Mouse (Mus musculus): ENCODE results near the gene Hoxd12. TPM values are rescaled to one million over a fixed set of nuclear protein-coding genes. Genes with fewer than 3 reads are reported as not detected.

Hoxd12 gene
- total RNA-seq, 2 experiments from 2014 or later: not detected

GRCm38 (mm10) chr2:74692808-74693431 lies 18.1 kb downstream of the Hoxd12 start:
- ATAC-seq (replicated peaks; ENCODE audit: low FRiP score, poor library complexity, severe bottlenecking): no peak

GRCm38 (mm10) chr2:74693432-74693827 lies 18.6 kb downstream of the Hoxd12 start:
- ATAC-seq (replicated peaks; ENCODE audit: low FRiP score, poor library complexity, severe bottlenecking): no peak

DNA sequence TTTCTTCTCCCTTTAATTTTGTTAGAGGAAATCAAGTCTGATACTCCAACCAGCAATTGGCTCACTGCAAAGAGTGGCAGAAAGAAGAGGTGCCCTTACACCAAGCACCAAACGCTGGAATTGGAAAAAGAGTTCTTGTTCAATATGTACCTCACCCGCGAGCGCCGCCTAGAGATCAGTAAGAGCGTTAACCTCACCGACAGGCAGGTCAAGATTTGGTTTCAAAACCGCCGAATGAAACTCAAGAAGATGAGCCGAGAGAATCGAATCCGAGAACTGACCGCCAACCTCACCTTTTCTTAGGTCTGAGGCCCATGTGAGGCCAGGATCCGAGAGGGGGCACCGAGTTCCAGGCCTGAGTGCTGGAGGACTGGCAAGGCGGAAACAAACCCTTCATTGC lies 19.3 kb downstream of the Hoxd12 start:
- ATAC-seq (replicated peaks; ENCODE audit: low FRiP score, poor library complexity, severe bottlenecking): no peak

GRCm38 (mm10) chr2:74695383-74695782 lies 20.6 kb downstream of the Hoxd12 start:
- ATAC-seq (replicated peaks; ENCODE audit: low FRiP score, poor library complexity, severe bottlenecking): no peak

DNA sequence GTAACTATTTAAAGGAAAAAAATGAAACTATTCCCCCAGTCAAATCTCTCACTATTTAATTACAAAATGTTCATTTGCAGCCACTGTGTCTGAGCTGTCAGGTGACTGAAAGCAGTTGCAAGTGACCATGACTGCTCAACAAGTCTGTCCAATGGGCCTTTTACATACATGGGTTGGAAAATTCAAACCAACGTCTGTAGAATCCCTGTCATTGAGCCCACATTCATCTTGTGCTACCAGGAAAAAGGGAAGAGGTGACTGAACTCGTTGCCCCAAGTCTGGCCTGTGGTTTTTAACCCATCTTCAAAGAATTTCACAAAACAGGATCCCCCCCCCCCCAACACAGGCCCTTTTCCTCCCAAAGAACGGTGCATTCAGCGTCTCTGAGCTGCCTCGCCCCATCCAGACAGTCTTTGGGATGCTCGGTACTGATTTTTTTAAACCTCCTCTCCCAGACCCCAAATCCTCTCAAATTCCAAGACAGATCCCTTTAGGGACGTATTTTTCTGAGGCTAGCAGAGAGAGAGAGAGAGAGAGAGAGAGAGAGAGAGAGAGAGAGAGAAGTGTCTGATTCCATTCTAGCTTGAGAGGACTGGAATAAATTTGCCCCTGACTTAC lies 21.1 kb downstream of the Hoxd12 start:
- ATAC-seq (replicated peaks; ENCODE audit: low FRiP score, poor library complexity, severe bottlenecking): no peak

- no peak for ATAC-seq (replicated peaks; ENCODE audit: low FRiP score, poor library complexity, severe bottlenecking)
These were observed 21.9 kb downstream of the Hoxd12 start for GRCm38 (mm10) chr2:74696442-74697335.

- ATAC-seq (replicated peaks; ENCODE audit: low FRiP score, poor library complexity, severe bottlenecking): no peak
These were observed 22.8 kb downstream of the Hoxd12 start, which contains the start of gene Hoxd9 for GRCm38 (mm10) chr2:74697567-74698121. Hoxd9 (plus strand) TSS chr2:74697727.

- no peak for ATAC-seq (replicated peaks; ENCODE audit: low FRiP score, poor library complexity, severe bottlenecking)
These were observed 23.6 kb downstream of the Hoxd12 start for GRCm38 (mm10) chr2:74698201-74699052.

- no peak for ATAC-seq (replicated peaks; ENCODE audit: low FRiP score, poor library complexity, severe bottlenecking)
These were observed 24.2 kb downstream of the Hoxd12 start for GRCm38 (mm10) chr2:74699053-74699430.

DNA sequence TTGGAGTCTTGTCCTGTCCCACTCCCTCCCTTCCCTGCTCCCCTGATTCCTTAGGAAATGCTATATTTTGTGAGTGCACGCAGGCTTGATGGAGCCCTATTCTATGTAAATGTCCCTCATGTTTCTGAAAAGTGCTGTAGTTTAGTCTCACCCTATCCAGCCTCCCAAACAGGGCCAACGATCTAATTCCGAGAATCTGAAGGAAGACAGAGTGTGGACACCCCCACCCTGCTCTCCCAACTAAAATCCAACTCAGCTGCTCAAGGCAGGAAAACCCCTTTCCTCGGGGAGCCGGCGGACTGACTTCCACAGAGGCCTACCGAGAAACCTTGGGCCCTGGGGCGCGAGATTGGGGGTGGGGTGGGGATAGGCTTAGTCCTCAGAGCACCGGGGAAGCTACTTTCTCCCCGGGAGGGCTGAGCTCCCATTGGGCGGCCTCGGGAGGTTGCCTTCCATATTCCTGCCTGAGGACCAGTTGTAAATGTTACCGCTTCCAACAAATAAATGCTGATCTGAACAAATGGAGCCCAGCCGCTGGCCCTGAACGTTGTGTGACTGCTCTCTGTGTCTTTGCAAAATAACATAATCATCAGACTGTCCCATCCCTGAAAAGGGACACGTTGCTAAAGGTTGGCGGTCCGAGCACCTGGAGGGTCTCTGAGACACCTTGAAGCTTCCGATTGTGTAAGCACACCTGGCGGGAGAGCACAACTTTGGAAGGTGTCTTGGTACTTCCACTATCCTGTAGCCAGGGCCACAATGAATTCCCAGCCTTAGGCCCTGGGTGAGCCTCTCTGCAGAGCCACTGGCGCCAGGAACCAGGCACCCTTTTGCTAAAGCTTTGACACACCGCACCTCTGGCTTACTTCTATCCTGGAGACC lies 25.1 kb downstream of the Hoxd12 start:
- ATAC-seq (replicated peaks; ENCODE audit: low FRiP score, poor library complexity, severe bottlenecking): no peak

- no peak for ATAC-seq (replicated peaks; ENCODE audit: low FRiP score, poor library complexity, severe bottlenecking)
These were observed 25.8 kb downstream of the Hoxd12 start for GRCm38 (mm10) chr2:74700546-74701112.

GRCm38 (mm10) chr2:74701949-74702819 lies 27.4 kb downstream of the Hoxd12 start:
- ATAC-seq (replicated peaks; ENCODE audit: low FRiP score, poor library complexity, severe bottlenecking): no peak

GRCm38 (mm10) chr2:74702820-74703219 lies 28.0 kb downstream of the Hoxd12 start:
- ATAC-seq (replicated peaks; ENCODE audit: low FRiP score, poor library complexity, severe bottlenecking): no peak

- no peak for ATAC-seq (replicated peaks; ENCODE audit: low FRiP score, poor library complexity, severe bottlenecking)
These were observed 28.5 kb downstream of the Hoxd12 start for GRCm38 (mm10) chr2:74703317-74703716.

DNA sequence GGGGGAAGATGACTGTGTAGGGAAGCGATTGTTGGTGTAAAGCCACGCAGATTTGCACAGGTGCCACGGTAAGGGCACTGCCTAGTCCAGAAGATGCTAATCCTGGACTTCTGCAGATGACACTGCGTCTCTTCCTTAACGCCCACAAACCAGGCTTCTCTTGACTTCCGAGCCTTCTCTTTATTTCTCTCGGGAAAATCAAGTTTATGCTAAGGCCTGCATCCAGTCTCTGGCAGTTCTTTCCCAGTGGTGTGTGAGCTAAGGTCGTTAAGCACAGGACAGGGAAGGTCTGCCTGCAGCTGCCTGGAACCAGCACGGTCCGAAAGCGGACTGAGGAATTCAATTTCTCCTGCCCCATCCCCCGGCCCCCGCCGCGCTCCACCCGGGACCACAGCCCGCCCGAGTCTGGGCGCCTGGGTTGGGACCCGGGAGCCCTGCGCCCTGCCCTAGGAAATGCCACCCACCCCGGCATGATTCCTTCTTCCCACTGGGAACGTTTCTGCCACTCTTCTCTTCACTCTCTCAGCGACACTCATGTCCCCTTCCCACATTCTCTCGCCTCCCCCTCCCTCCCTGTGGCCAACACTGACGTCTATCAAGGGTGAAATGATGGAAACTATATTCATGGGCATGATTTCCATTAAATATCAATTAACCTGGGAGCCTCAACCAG lies 29.0 kb downstream of the Hoxd12 start:
- no peak for ATAC-seq (replicated peaks; ENCODE audit: low FRiP score, poor library complexity, severe bottlenecking)

DNA sequence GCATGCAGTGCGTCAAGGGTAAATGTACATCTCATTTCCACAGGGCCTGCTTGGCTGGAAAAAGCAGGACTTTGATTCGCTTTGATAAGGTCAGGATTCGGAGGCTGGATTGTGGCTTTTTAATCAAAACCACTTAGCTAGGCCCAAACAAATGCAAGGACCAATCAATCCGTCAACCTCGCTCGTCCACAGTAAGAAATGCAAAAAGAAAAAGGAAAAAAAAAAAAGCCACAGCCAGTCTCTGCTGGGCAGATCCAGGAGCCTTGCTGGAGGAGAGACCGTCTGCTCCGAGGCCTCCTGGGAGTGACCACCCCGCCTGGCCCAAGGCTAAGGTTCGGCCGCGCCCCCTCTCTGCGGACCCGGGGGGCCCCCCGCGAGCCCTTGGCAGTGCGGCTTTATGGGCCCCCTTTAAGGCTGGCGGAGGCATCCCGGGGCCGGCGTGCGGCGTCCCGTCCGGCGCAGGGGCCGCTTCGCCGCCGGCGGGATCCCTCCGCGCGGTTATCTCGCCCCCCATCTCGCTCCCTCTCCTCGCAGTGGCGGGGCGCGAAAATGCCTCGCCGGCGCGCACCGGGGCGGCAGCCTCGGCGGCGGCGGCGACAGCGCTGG lies 29.7 kb downstream of the Hoxd12 start, which contains the start of gene Hoxd8:
Hoxd8 (plus strand) TSS at position 223 of the 606 bp plus-strand sequence.
- ATAC-seq (replicated peaks; ENCODE audit: low FRiP score, poor library complexity, severe bottlenecking): no peak

Measured in erythroid progenitor cell, adult 5-6 weeks (primary cell).